Mouse (Mus musculus) cerebellum, adult (tissue): Measurements from ENCODE around the gene Trpc4ap.

Experiments
- ATAC-seq: cut with Nextera tagmentation; 2 replicates; pipeline ENCODE4 v1.9.2; 2017; ENCODE audit warnings: mild to moderate bottlenecking, moderate library complexity, mixed read lengths; ENCODE audit not compliant: insufficient number of reproducible peaks, low FRiP score, low TSS enrichment

The Trpc4ap gene

DNA sequence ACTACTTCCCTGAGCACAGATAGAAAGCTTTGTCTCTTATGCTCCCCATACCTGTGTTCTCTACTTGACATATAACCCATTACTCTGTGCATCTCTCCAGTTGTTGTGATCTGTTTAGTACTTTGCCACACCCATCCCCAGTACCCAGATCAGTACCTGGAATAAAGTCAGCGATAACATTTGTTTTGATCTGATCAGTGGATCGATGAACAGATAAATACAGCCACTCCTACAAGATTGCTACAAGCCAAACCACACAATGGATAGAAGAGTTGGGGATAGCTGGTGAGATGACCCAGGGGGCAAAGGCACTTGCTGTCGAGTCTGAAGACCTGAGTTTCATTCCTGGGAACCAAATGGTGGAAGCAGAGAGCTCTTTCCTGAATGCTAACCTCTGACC, 3.1 kb upstream of the Trpc4ap start:
- no peak for ATAC-seq

DNA sequence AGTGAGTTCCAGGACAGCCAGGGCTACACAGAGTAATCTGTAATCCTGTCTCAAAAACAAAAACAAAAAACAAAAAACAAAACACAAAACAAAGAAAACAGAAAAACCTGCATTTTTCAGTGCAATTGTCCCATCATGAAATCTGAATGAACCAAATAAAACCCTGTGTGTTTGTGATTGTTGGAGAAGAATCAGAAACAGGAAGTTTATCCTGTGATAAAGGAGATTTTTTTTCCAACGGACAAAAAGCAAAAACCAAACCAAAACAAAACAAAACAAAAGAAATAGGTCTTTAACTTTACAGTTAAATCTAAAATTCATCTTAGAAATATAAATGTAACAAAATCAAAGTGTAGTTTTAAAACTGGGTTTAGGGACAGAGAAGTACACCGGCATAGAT, 2.4 kb upstream of the Trpc4ap start:
- ATAC-seq = no peak

DNA sequence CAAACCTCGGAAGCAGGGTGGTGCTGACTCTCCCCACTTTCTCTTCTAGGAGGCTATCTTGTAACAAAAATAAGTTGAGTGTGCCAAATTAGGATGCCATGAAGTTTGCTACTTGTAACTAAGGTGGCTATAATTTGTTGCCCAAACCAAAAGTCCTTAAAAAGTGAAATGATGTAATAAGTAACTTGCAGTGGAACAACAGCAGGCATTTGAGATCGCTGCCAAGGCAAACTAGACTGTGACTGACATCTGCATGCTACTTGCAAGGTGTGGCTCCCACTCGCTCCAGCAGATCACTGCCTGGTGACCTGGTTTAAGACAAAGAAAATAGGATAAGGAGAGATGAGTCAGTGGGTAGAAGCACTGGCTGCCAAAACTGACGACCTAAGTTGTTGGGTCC, 952 bp upstream of the Trpc4ap start:
- ATAC-seq = no peak

DNA sequence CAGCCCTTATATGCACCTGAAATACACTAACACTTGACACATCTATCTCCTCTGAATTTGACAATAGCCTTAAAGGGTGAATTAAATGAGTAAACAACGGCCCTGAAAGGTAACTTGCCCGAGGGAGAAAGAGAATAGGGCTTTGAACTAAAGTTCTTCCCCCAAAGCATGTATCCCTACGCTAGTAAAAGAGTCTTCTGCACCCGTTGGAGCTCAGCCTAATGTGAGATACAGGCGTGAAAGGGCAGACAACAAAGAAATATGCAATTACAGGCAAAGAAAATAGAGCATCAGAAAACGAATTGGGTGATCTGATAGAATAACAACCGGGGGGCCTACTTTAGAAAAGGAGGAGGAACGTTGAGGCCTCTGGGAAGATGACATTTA, 855 bp downstream of the Trpc4ap start:
- ATAC-seq = no peak

DNA sequence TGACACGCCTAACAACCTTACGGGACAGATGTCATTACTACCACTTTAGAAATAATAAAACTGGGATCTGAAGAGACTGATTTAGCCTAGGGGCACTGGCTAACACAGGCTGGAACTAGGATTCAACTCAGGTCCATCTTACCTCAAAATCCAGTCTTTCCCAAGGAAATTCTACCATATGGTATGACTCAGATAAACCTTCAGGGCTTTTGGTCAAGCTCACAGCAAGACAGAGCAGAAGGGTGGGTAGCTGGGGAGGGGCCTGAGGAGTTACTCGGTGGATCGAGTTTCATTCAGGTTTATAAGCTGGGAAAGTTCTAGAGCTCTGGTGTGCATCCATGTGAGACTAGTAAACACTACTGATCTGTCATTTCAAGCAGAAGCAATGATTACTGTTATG, 3.0 kb downstream of the Trpc4ap start:
- no peak for ATAC-seq

DNA sequence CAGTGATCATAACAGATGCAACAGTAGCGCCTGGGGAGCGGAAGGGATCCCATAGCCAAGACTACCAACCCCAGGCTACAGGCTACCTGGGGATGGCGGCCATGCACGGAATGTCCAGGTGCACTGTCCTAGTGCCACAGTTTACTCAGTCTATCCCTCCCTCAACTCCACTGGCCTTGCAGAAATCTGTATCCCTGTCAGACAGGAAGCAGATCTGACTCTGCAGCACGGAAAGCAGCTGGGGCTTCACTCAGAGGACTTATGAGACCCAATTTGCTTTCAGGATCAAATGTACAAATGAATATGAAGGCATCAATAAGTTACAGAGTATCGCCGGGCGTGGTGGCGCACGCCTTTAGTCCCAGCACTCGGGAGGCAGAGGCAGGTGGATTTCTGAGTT, 4.4 kb downstream of the Trpc4ap start:
- ATAC-seq = no peak

DNA sequence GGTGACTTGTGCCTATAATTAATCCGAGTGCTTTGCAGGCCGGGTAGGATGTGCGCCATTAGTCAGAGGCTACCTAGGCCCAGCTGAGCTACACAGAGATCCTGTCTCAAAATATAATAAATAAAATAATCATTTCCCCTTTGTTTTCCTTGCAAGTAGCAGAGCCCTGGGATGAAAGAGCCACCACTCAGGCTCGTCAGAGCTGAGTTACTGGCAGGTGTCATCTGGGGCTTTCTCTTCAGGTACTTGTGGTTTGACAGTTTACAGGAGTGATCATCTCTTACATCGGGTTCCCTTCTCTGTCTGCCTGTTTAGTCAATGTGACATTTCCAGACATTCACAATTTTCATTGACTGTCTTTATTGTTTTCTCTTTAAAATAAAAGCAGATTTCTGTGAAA, 5.6 kb downstream of the Trpc4ap start:
- ATAC-seq = no peak

DNA sequence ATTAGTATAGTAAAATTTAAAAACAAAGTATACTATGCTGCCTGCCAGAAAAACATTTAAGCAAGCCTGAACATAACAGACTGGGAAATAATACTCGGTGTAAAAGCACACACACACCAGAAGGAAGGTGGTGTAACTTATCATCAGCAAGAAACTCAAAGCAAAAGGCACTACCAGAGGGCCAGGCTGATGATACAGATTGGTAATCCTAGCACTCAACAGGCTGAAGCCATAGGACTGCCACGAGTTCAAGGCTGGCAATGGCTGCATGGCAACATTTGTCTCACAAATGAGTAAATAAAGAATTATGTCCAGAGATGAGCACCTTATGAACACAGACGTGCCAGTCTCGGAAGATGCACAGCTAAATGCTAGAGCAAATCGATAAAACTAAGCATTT, 8.4 kb downstream of the Trpc4ap start:
- no peak for ATAC-seq

DNA sequence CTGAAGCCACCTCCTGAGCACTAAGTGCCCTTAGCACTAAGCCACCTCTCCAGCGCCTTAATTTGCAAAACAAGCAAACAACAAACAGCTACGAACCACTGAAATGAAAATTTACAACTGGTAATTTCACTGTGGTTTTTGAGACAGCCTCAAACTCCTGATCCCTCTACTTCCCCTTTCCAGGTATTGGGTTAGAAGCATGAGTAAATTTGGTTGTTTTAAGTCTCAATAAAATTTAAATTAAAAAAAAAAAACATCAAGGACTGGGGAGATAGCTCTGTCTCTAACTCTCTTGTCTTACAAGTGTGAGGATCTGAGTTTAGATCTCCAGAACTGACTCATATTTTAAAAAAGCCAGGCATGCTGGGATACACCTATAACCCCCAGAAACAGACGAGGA, 9.0 kb downstream of the Trpc4ap start:
- ATAC-seq = no peak

DNA sequence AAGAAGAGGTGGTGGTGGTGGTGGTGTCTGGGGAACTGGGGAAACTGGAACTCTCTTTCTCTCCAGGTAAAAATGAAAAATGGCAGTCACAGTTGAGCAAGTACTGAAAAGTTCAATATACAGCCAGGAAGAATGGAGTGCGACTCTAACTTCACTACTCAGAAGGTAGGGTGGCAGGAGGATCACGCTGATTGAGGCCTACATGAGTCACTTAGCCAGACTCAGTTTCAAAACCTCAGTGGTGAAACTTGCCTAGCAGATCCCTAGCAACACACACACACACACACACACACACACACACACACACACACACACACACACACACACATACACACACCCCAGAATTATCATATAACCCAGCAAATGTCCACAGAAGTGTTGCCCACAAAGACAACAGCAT, 10.3 kb downstream of the Trpc4ap start:
- ATAC-seq = no peak

DNA sequence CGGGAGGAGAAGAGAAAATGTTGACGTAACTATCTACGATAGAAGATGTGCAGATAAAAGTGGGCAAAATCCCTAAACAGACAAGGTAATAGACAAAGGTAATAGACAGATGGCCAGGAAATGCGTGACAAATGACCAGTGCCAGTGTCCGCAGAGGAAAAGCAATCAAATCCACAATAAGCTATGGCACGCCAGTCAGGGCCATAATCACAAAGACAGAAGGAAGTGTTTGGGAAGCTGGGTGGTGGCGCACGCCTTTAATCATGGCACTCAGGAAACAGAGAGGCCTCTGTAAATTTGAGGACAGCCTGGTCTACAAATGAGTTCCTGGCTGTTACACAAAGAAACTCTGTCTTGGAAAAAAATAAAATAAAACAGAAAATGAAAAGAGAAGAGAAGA, 11.0 kb downstream of the Trpc4ap start:
- no peak for ATAC-seq

DNA sequence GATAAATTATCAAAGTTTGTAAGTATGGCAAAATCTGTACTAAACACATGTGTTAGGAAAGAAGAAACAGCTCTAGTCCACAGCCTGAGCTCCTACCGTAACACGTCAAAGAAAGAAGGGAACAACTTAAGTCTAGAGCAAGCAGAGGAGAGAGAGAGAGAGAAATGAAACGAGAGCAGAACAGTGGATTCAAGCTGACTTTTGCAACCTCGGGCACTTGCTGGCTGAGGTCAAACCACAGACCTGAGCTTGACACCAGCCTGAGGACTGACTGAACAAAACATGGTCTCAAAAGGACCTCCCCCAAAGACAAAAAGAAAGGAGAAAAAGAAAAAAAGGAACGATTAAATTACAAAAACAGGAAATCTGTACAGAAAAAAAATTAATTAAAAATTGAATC, 11.6 kb downstream of the Trpc4ap start:
- no peak for ATAC-seq

DNA sequence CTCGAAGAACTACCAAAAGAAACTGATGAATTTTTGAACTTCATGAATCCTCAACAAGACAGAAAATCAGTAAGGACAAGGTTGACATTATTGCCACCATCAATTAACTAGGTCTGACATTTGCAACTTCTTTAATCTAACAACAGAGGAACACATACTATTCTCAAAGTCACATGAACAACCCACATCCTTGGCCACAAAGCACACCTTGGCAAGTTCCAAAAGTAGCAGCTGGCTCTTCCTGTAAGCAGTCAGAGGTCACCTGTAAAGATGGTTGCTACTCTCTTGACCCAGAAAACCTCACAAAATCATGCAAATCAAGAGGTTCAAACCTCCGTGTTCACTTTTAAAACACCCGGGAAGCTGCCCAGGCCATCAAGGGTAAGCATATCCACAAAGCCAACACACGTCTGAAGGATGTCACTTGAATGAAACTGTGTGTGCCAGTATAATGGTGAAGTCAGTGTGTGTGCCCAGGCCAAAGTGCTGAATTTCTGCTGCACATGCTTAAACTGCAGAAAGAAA, 12.5 kb downstream of the Trpc4ap start:
- ATAC-seq = no peak

DNA sequence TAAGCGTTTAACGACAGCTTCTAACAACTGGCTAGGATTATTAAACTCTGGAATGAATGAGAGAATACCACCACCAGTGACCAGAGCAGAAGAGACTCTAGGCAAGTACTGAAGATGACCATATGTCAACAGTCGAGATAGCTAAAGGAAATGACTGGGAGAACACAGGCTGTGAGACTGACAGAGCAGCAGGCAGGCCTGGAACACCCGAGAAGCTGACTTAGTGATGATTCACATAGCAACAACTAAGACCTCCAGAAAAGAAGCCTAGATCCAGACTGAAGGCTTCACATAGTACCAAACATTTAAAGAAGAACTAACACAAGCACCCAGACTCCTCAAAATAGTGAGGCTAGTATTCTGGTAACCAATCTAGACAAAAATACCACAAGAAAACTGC, 17.1 kb downstream of the Trpc4ap start:
- no peak; the same call in 1 of the 2 replicates for ATAC-seq

DNA sequence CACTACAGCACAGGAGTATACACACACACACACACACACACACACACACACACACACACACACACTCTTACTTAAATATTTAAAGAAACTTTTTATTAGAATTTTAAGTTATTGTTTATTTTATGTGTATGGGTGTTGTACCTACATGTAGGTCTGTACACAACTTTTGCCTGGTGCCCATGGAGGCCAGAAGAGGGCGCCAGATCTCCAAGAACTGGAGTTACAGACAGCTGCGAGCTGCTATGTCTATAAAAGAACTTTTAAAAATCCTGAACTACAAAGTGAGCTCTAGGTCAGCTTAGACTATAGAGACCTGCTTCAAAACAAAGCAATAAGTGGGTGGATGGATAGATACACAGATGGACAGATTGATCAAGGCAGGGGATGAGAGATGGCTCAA, 18.6 kb downstream of the Trpc4ap start:
- no peak for ATAC-seq

DNA sequence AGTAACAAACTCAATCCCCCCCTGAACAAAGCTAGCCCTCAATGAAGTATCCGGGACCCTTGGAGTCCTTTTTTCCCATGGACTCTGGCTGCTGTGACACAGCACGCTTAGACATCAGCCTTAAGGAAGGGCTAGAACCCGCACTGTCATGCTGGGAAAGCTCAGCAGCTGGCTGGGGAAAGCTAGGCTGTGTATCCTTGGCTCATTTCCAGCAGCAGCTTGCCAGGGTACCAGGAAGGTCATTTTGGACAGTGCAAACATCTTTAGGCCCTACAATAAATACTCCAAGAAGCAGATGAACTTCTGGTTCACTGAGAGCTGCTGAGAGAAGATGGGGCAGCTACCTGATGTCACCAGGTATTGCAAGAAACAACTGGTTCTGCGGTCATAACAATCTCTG, 20.9 kb downstream of the Trpc4ap start:
- no peak for ATAC-seq

DNA sequence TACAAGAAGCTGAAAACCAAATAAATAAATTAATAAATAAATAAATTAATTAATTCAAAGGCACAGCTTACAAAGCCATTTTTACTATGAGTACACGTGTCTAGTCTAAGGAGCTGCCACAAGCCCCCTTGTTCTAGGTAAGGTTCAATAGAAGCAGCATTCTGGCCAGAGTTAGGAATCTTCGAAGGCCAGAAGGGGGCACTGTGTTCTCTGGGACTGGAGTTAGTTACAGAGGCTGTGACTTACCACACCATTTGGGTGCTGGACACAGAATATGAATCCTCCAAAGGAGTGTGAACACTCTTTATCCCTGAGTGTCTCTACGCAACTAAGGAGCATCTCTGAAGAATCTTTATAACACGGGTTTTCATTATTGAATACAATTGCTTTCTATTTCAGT, 23.7 kb downstream of the Trpc4ap start:
- no peak for ATAC-seq

DNA sequence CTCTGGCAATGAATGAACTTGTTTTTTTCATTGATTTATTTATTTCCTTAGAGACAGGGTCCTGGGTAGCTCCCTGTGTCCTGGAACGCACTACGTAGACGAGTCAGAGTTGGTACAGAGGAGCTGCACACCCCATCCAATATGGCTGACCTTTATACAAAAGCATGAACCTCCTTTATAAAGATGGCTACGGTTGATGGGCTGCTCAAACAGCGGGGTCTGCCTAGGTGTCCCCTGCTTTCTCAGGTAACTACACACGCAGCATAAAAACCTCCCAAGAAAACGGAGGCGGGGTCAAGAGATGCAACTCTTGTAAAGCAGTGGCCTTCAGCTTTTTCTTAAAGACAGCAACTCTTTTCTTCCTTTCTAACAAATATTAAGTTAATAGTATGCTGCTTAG, 24.3 kb downstream of the Trpc4ap start:
- no peak for ATAC-seq

DNA sequence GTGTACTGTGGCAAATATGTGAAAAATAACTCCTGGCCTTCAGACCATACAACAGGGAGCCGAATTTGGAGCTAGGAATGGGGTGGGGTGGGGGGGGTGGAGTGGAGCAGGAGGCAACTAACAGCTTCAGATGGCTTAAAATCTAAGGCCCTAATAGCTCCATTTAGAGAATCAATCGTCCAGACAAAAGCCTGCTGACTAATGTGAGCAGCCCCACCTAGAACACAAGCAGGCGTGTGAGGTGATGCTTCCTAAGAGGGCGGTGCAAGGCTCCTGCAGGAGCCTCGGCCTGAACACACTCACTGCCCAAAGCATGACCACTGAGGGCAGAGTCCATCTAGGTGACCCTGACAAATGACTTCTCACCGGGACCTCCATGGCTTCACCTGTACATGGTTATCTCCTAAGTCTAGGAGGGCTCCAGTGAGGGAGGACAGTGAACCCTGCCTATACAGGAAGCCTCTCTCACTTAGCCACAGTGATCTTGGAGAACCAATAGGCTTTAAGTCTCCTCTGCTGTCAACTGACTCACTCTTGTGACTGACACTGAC, 28.2 kb downstream of the Trpc4ap start:
- no peak for ATAC-seq

DNA sequence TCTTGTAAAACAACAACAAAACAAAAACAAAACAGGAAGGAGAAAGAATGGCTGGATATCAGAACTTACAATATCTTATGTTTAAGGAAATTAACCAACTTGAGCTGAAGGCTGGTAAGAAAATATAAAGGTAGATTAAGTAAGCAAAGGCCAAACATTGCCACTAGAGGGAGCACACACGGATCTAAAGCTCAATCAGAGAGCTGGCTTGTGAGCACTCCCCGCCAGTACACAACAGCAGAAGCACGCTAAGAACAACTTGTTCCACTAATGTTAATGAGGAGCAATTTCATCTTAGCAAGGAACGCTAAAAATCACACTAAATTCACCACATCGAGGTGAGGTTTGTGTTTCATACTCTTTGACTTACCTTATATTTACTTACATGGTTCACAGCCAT, 29.1 kb downstream of the Trpc4ap start:
- ATAC-seq = no peak

DNA sequence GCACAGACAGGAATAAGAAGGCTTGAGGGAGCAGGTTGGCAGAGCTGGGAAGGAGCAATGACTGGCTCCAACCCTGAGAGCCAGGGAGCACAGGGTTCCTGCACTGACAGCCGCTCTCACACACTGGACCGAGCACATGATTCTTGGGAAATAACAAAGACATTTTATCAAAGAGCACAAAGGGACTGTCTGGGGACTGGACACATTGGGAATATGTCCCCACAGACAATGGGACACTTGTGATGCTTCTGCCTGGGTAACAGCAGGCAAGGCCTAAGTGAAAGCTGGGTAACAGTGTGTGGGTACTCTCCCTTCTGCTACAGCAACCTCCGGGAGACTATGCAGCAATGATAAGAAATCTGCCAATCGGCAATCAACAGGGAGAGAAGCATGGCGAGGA, 29.8 kb downstream of the Trpc4ap start:
- no peak for ATAC-seq

DNA sequence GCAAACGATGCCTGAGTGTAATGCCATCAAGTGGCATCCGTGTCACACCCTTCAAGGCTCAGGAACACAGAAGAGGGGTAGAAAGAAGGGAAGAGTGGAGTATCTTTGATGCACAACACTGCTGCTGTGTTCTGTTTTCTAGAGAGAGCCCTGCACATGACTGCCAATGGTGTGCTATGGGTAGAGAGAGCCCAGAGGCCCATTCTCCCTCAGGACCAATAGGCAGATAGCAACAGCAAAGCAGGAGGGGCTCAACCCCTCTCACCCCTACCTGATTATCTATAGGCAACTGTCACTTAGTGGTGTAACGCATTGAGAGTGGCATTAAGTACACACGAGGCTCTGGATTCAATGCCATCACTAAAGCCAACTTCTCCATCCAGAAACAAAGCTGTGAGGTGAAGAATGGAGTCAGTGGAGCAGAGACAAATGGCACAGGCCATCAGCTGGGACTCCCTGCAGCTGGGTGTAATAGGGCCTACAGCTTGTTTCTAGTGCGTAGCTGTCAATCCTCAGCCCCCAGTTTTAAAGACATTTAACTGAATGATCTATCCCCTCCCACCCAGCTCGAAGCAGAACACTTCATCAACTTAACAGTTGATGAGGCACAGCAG, 36.3 kb downstream of the Trpc4ap start:
- ATAC-seq = no peak

DNA sequence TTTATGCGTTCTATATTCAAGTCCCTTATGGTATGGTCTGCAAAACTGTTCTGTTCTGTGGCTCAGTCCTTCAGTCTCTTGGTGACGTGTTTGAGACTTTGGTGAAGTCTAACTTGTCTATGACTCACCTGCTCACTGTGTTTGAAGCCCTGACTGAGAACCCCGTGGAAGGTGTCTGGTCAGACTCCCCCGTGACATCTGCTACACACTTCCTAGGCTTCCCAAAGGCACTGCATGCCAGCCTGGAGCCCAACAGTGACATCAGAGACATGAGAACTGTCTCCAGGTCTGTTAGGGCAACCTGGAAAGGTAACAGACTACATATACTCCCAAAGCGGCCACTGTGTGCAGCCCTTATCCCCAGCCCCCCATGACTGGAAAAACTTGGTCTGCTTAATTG, 39.6 kb downstream of the Trpc4ap start:
- ATAC-seq = no peak
